Mouse (Mus musculus): ENCODE measurements around the gene Mybbp1a. TPM values are rescaled to one million over a fixed set of nuclear protein-coding genes. Genes with fewer than 3 reads are reported as not detected.

Mybbp1a gene
- polyA plus RNA-seq, 1 experiment from 2014 or later, result 61.9 TPM

GRCm38 (mm10) chr11:72397811-72398525 is 43.2 kb upstream of the Mybbp1a start:
- H3K27ac ChIP-seq (replicated peaks in 1 of 2; ENCODE audit: control insufficient read depth in 1 of 2, insufficient read depth in 1 of 2, low read depth in 2 of 2, low read length in 2 of 2), result peak overlapping the region; percentile 81 to 90
- H3K4me3 ChIP-seq (ENCODE audit: control insufficient read depth in 1 of 2, insufficient read depth in 1 of 2, low read depth in 1 of 2, low read length in 2 of 2), result no peak overlapping the region
- no peaks in the 10 kb centered on the region for H3K9me3 ChIP-seq (ENCODE audit: control insufficient read depth, low read length)
- peaks cover 90% of the 10 kb centered on the region for H3K36me3 ChIP-seq (ENCODE audit: control insufficient read depth, insufficient read depth, low read length)
- peaks cover 50 to 74% of the 10 kb centered on the region in 2 experiments for H3K4me1 ChIP-seq (ENCODE audit: control insufficient read depth in 2 of 2, insufficient read depth in 2 of 2, low read length in 2 of 2)
- no peak overlapping the region for H3K4me2 ChIP-seq (ENCODE audit: low read length)
- ATAC-seq (ENCODE audit: insufficient number of reproducible peaks, insufficient read depth, low FRiP score, low read depth), result no peak
- H3K27me3 ChIP-seq (ENCODE audit: control insufficient read depth, insufficient read depth, low read length), result no peaks in the 10 kb centered on the region
- 76% methylated on average over 8 of the region's 8 CpGs for whole genome bisulfite sequencing
- peak overlapping the region; percentile 31; the same call in 1 of the 2 replicates for H3K9ac ChIP-seq (ENCODE audit: low read length)

- no peak overlapping the region for H3K27ac ChIP-seq (replicated peaks in 1 of 2; ENCODE audit: control insufficient read depth in 1 of 2, insufficient read depth in 1 of 2, low read depth in 2 of 2, low read length in 2 of 2)
- 88% methylated on average over 12 of the region's 12 CpGs for WGBS
- no peak overlapping the region for H3K4me2 ChIP-seq (ENCODE audit: low read length)
- H3K36me3 ChIP-seq (ENCODE audit: control insufficient read depth, insufficient read depth, low read length), result peaks cover 87% of the 10 kb centered on the region
- no peak overlapping the region for H3K9ac ChIP-seq (ENCODE audit: low read length)
- no peak overlapping the region for H3K4me3 ChIP-seq (ENCODE audit: control insufficient read depth in 1 of 2, insufficient read depth in 1 of 2, low read depth in 1 of 2, low read length in 2 of 2)
- H3K9me3 ChIP-seq (ENCODE audit: control insufficient read depth, low read length), result no peaks in the 10 kb centered on the region
- H3K27me3 ChIP-seq (ENCODE audit: control insufficient read depth, insufficient read depth, low read length), result no peaks in the 10 kb centered on the region
- H3K4me1 ChIP-seq (ENCODE audit: control insufficient read depth in 2 of 2, insufficient read depth in 2 of 2, low read length in 2 of 2), result peaks cover 49 to 73% of the 10 kb centered on the region in 2 experiments
- ATAC-seq (ENCODE audit: insufficient number of reproducible peaks, insufficient read depth, low FRiP score, low read depth), result no peak
These were observed 40.1 kb upstream of the Mybbp1a start for GRCm38 (mm10) chr11:72401068-72401467.

- Histone ChIP-seq H3K4me3 (ENCODE audit: control insufficient read depth in 1 of 2, insufficient read depth in 1 of 2, low read depth in 1 of 2, low read length in 2 of 2) (no peak overlapping the region), H3K9ac (ENCODE audit: low read length) (peak overlapping the region; percentile 42; the same call in 1 of the 2 replicates), H3K4me2 (ENCODE audit: low read length) (no peak overlapping the region), H3K4me1 (ENCODE audit: control insufficient read depth in 2 of 2, insufficient read depth in 2 of 2, low read length in 2 of 2) (peaks cover 47 to 73% of the 10 kb centered on the region in 2 experiments), H3K36me3 (ENCODE audit: control insufficient read depth, insufficient read depth, low read length) (peaks cover 78% of the 10 kb centered on the region), H3K27me3 (ENCODE audit: control insufficient read depth, insufficient read depth, low read length) (no peaks in the 10 kb centered on the region), H3K27ac (replicated peaks in 1 of 2; ENCODE audit: control insufficient read depth in 1 of 2, insufficient read depth in 1 of 2, low read depth in 2 of 2, low read length in 2 of 2) (peak overlapping the region; percentile 7 to 35; a peak in 2 of 4 replicates), H3K9me3 (ENCODE audit: control insufficient read depth, low read length) (no peaks in the 10 kb centered on the region)
- ATAC-seq (ENCODE audit: insufficient number of reproducible peaks, insufficient read depth, low FRiP score, low read depth), result no peak
- WGBS, result 32% methylated on average over 5 of the region's 5 CpGs
These were observed 39.1 kb upstream of the Mybbp1a start for GRCm38 (mm10) chr11:72402017-72402416.

GRCm38 (mm10) chr11:72402969-72403368 is 38.2 kb upstream of the Mybbp1a start:
- Histone ChIP-seq H3K27ac (replicated peaks in 1 of 2; ENCODE audit: control insufficient read depth in 1 of 2, insufficient read depth in 1 of 2, low read depth in 2 of 2, low read length in 2 of 2) (no peak overlapping the region), H3K4me1 (ENCODE audit: control insufficient read depth in 2 of 2, insufficient read depth in 2 of 2, low read length in 2 of 2) (peaks cover 44 to 71% of the 10 kb centered on the region in 2 experiments), H3K9ac (ENCODE audit: low read length) (no peak overlapping the region), H3K4me2 (ENCODE audit: low read length) (no peak overlapping the region), H3K4me3 (ENCODE audit: control insufficient read depth in 1 of 2, insufficient read depth in 1 of 2, low read depth in 1 of 2, low read length in 2 of 2) (no peak overlapping the region), H3K9me3 (ENCODE audit: control insufficient read depth, low read length) (no peaks in the 10 kb centered on the region), H3K27me3 (ENCODE audit: control insufficient read depth, insufficient read depth, low read length) (no peaks in the 10 kb centered on the region), H3K36me3 (ENCODE audit: control insufficient read depth, insufficient read depth, low read length) (peaks cover 72% of the 10 kb centered on the region)
- ATAC-seq (ENCODE audit: insufficient number of reproducible peaks, insufficient read depth, low FRiP score, low read depth), result no peak
- 86% methylated on average over 12 of the region's 12 CpGs for WGBS

GRCm38 (mm10) chr11:72405532-72405931 is 35.6 kb upstream of the Mybbp1a start:
- Histone ChIP-seq H3K9ac (ENCODE audit: low read length) (peak overlapping the region; percentile 67), H3K27ac (replicated peaks in 1 of 2; ENCODE audit: control insufficient read depth in 1 of 2, insufficient read depth in 1 of 2, low read depth in 2 of 2, low read length in 2 of 2) (peak overlapping the region; percentile 4 to 96; a peak in 3 of 4 replicates), H3K4me2 (ENCODE audit: low read length) (peak overlapping the region; percentile 73), H3K4me1 (ENCODE audit: control insufficient read depth in 2 of 2, insufficient read depth in 2 of 2, low read length in 2 of 2) (peaks cover 59 to 77% of the 10 kb centered on the region in 2 experiments), H3K4me3 (ENCODE audit: control insufficient read depth in 1 of 2, insufficient read depth in 1 of 2, low read depth in 1 of 2, low read length in 2 of 2) (no peak overlapping the region), H3K27me3 (ENCODE audit: control insufficient read depth, insufficient read depth, low read length) (no peaks in the 10 kb centered on the region), H3K36me3 (ENCODE audit: control insufficient read depth, insufficient read depth, low read length) (peaks cover 47% of the 10 kb centered on the region), H3K9me3 (ENCODE audit: control insufficient read depth, low read length) (no peaks in the 10 kb centered on the region)
- 21% methylated on average over 4 of the region's 4 CpGs for WGBS
- ATAC-seq (ENCODE audit: insufficient number of reproducible peaks, insufficient read depth, low FRiP score, low read depth), result no peak

- Histone ChIP-seq H3K27me3 (ENCODE audit: control insufficient read depth, insufficient read depth, low read length) (no peaks in the 10 kb centered on the region), H3K27ac (replicated peaks in 1 of 2; ENCODE audit: control insufficient read depth in 1 of 2, insufficient read depth in 1 of 2, low read depth in 2 of 2, low read length in 2 of 2) (peak overlapping the region; percentile 4 to 96; a peak in 3 of 4 replicates), H3K4me2 (ENCODE audit: low read length) (peak overlapping the region; percentile 73), H3K36me3 (ENCODE audit: control insufficient read depth, insufficient read depth, low read length) (peaks cover 40% of the 10 kb centered on the region), H3K9me3 (ENCODE audit: control insufficient read depth, low read length) (no peaks in the 10 kb centered on the region), H3K4me3 (ENCODE audit: control insufficient read depth in 1 of 2, insufficient read depth in 1 of 2, low read depth in 1 of 2, low read length in 2 of 2) (peak overlapping the region in 1 of 2 experiments; percentile 93; a peak in 2 of 4 replicates), H3K9ac (ENCODE audit: low read length) (peak overlapping the region; percentile 67), H3K4me1 (ENCODE audit: control insufficient read depth in 2 of 2, insufficient read depth in 2 of 2, low read length in 2 of 2) (peaks cover 59 to 77% of the 10 kb centered on the region in 2 experiments)
- ATAC-seq (ENCODE audit: insufficient number of reproducible peaks, insufficient read depth, low FRiP score, low read depth), result no peak
- WGBS, result 26% methylated on average over 8 of the region's 8 CpGs
These were observed 35.0 kb upstream of the Mybbp1a start for GRCm38 (mm10) chr11:72406079-72406675.

- Histone ChIP-seq H3K27ac (replicated peaks in 1 of 2; ENCODE audit: control insufficient read depth in 1 of 2, insufficient read depth in 1 of 2, low read depth in 2 of 2, low read length in 2 of 2) (peak overlapping the region; percentile 95 to 96), H3K4me3 (ENCODE audit: control insufficient read depth in 1 of 2, insufficient read depth in 1 of 2, low read depth in 1 of 2, low read length in 2 of 2) (peak overlapping the region; percentile 31 to 93), H3K27me3 (ENCODE audit: control insufficient read depth, insufficient read depth, low read length) (no peaks in the 10 kb centered on the region), H3K9me3 (ENCODE audit: control insufficient read depth, low read length) (no peaks in the 10 kb centered on the region), H3K9ac (ENCODE audit: low read length) (peak overlapping the region; percentile 67), H3K36me3 (ENCODE audit: control insufficient read depth, insufficient read depth, low read length) (peaks cover 31% of the 10 kb centered on the region), H3K4me2 (ENCODE audit: low read length) (peak overlapping the region; percentile 73), H3K4me1 (ENCODE audit: control insufficient read depth in 2 of 2, insufficient read depth in 2 of 2, low read length in 2 of 2) (peaks cover 60 to 73% of the 10 kb centered on the region in 2 experiments)
- no peak for ATAC-seq (ENCODE audit: insufficient number of reproducible peaks, insufficient read depth, low FRiP score, low read depth)
- 3% methylated on average over 3 of the region's 3 CpGs for WGBS
These were observed 34.1 kb upstream of the Mybbp1a start for GRCm38 (mm10) chr11:72407081-72407480.
